Mouse (Mus musculus) limb, embryonic 10.5 days (tissue): ENCODE data around the gene Cdk19. TPM values are rescaled to one million over a fixed set of nuclear protein-coding genes. Genes with fewer than 3 reads are reported as not detected.
A peak's percentile ranks its signal among the peaks of the same experiment; 100 is the strongest.
"Not testable (repeated sequence)": the region's sequence is repeated elsewhere in the genome, so short reads cannot be mapped to it uniquely, and the experiment has no call there.

Experiments
- DNase-seq: peaks from one replicate; pipeline ENCODE4 v3.0.0-alpha.2; 2017; ENCODE audit warnings: low spot score
- H3K27ac ChIP-seq: fragments of 300-500 bp; sonication (generic); 2 replicates; pipeline ENCODE4 v1.5.1; 2016; ENCODE audit warnings: mild to moderate bottlenecking
- H3K27me3 ChIP-seq: fragments of 300-500 bp; sonication (generic); 2 replicates; pipeline ENCODE4 v1.6.1; 2016; ENCODE audit warnings: low read depth, mild to moderate bottlenecking; ENCODE audit not compliant: poor library complexity, severe bottlenecking
- H3K36me3 ChIP-seq: fragments of 300-500 bp; sonication (generic); 2 replicates; pipeline ENCODE4 v1.6.1; 2016; ENCODE audit warnings: mild to moderate bottlenecking, moderate library complexity
- H3K4me1 ChIP-seq: fragments of 300-500 bp; sonication (generic); 2 replicates; pipeline ENCODE4 v1.6.1; 2016
- H3K4me3 ChIP-seq: fragments of 300-500 bp; sonication (generic); 2 replicates; pipeline ENCODE4 v1.5.1; 2016; ENCODE audit warnings: mild to moderate bottlenecking, moderate library complexity
- H3K9me3 ChIP-seq: fragments of 300-500 bp; sonication (generic); replicated peaks from 2 replicates; pipeline ENCODE4 v1.6.1; 2016; ENCODE audit warnings: mild to moderate bottlenecking
- WGBS: fragments of 180-500 bp; shearing (Covaris S2); methylation state at CpG from one replicate; pipeline ENCODE4 v1.1.7; 2016; 5-methylcytosine and 5-hydroxymethylcytosine counted together
- polyA plus RNA-seq: library from polyadenylated mRNA; unstranded; fragments of >200 nt; fragmentation: Nextera tagmentation; extraction: Ambion mirVana; gene quantifications from 2 replicates; pipeline ENCODE4 v1.2.1, GENCODE M21; 2016

The Cdk19 gene
- 5.0 and 9.0 TPM in 2 replicates for polyA plus RNA-seq

GRCm38 (mm10) chr10:40339351-40339964, at the start of gene Cdk19:
TSS of gene Cdk19 (plus strand) at chr10:40339564.
- peak within 1 kb of the TSS; percentile 13 for H3K4me3 ChIP-seq

GRCm38 (mm10) chr10:40292640-40293039, 46.7 kb upstream of the Cdk19 start:
- no peaks in the 10 kb centered on the region for H3K9me3 ChIP-seq
- peaks cover 85% of the 10 kb centered on the region for H3K36me3 ChIP-seq
- H3K4me3 ChIP-seq, result no peak overlapping the region
- H3K4me1 ChIP-seq, result no peaks in the 10 kb centered on the region
- no peaks in the 10 kb centered on the region for H3K27me3 ChIP-seq
- H3K27ac ChIP-seq, result no peak overlapping the region
- WGBS, result 95% methylated on average over 6 of the region's 6 CpGs
- DNase-seq, result no peak

More at GRCm38 (mm10) chr10:40339351-40339964, at the start of gene Cdk19:
- WGBS, result 19% methylated on average over 13 of the region's 13 CpGs
- peak; percentile 58 for DNase-seq
- Histone ChIP-seq H3K4me1 (peaks cover 13% of the 10 kb centered on the region), H3K27ac (peak within 1 kb of the TSS; percentile 79), H3K9me3 (no peaks in the 10 kb centered on the region), H3K36me3 (no peaks in the 10 kb centered on the region), H3K27me3 (no peaks in the 10 kb centered on the region)

GRCm38 (mm10) chr10:40300648-40301171, 38.7 kb upstream of the Cdk19 start:
- H3K27me3 ChIP-seq, result no peaks in the 10 kb centered on the region
- peak; percentile 89 for DNase-seq
- H3K36me3 ChIP-seq, result peaks cover 33% of the 10 kb centered on the region
- H3K9me3 ChIP-seq, result no peaks in the 10 kb centered on the region
- H3K4me1 ChIP-seq, result peaks cover 23% of the 10 kb centered on the region
- under 1% methylated on average over 36 of the region's 36 CpGs for WGBS
- H3K27ac ChIP-seq, result peak overlapping the region; percentile 98
- peak overlapping the region; percentile 99 for H3K4me3 ChIP-seq

- peak; percentile 73 for DNase-seq
- H3K4me1 ChIP-seq, result peaks cover 23% of the 10 kb centered on the region
- not testable (repeated sequence) for H3K27me3 ChIP-seq, H3K9me3 ChIP-seq
- peak overlapping the region; percentile 98 for H3K27ac ChIP-seq
- WGBS, result 2% methylated on average over 84 of the region's 91 CpGs
- peak overlapping the region; percentile 99 for H3K4me3 ChIP-seq
- H3K36me3 ChIP-seq, result peaks cover 26% of the 10 kb centered on the region
Observed at GRCm38 (mm10) chr10:40301181-40302075, 37.9 kb upstream of the Cdk19 start.

DNA sequence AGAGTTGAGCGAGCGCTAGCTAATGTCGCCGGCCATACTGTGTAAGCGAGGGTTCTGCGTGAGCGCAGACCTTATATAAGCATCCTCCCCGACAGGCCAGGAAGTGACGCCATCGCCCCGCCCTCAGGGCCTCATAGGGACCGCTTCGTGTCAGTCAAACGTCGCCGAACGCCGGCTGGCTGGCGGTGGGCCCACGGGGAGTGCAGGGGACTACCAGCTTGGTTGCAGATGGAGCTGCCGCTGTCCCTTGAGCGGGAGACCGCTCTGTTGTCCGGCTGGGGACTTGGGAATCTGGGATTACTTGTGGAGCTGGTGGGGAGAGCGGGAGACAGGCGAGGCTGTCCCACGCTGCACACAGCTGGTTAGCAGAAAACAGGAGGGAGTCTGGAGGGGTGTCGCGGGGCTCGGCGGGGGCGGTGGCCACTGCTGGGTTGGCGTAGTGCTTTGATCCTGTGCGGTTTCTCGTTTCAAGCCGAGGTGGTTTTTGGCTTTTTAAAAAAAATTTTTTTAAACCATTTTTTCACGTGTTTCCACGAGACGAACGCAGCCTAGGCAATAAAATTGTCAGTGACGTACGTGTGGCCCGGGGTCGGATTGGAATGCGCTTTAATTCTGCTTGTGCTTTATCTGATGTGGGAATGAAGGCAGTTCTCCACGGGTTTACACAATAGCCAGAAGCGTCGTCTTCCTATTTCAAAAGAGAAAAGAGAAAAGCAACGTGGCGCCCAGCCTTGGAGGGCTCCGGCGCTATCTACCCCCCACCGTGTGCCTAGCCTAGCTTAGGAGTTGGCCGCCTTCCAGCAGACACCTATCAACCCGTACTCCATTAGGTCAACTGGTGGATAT, 37.0 kb upstream of the Cdk19 start, which contains the start of gene Amd1:
Amd1 (minus strand) TSS at position 47 of the 846 bp plus-strand sequence.
- under 1% methylated on average over 55 of the region's 55 CpGs for WGBS
- Histone ChIP-seq H3K27me3 (no peaks in the 10 kb centered on the region), H3K4me1 (peaks cover 23% of the 10 kb centered on the region), H3K4me3 (peak within 1 kb of the TSS; percentile 99), H3K9me3 (no peaks in the 10 kb centered on the region; the same call in 1 of the 2 replicates), H3K27ac (peak within 1 kb of the TSS; percentile 98), H3K36me3 (peaks cover 17% of the 10 kb centered on the region)
- DNase-seq, result peak; percentile 100

- no peak for DNase-seq
- no peaks in the 10 kb centered on the region; the same call in 1 of the 2 replicates for H3K9me3 ChIP-seq
- H3K4me1 ChIP-seq, result 0 out of 2 replicates have a peak, but pooled peaks cover 6% of the 10 kb centered on the region
- WGBS, result 92% methylated on average over 1 of the region's 1 CpGs
- H3K4me3 ChIP-seq, result no peak overlapping the region
- H3K36me3 ChIP-seq, result no peaks in the 10 kb centered on the region
- no peaks in the 10 kb centered on the region for H3K27me3 ChIP-seq
- H3K27ac ChIP-seq, result no peak overlapping the region
Observed at GRCm38 (mm10) chr10:40305989-40306388, 33.4 kb upstream of the Cdk19 start.

DNA sequence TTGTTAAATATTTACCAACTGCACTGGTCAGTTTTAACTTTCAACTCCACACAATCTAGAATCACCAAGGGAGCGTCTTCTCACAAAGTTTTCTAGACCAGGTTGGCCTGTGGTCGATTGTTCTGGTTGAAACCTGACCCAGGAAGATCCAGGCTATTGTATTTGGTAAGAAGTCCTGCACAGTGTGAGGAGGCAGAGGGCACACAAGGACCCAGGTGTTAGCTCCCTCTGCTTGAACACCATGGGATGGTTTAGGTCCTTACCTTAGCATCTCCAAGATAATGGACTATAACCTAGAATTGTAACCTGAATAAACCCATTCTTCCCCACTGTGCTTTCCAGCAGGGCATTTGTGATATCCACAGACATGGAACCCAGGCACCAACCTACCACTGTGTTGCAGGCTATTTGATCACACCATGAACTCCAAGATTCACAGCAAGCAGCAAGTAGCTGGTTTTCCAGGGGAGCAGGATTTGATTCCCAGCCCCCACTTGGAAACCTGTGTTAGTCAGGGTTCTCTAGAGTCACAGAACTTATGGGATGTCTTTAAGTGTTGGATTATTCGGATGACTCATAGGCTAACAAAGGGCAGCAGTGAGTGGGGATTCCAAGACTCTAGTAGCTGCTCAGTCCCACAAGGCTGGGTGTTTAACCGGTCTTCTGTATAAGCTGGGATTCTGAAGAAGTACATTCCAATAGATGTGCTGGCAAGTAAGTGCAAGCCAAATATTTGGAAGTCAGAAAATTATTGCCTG, 31.4 kb upstream of the Cdk19 start:
- no peak overlapping the region for H3K4me3 ChIP-seq
- no peaks in the 10 kb centered on the region for H3K27me3 ChIP-seq
- no peak for DNase-seq
- H3K9me3 ChIP-seq, result no peaks in the 10 kb centered on the region; the same call in 1 of the 2 replicates
- H3K4me1 ChIP-seq, result 0 out of 2 replicates have a peak, but pooled peaks cover 3% of the 10 kb centered on the region
- H3K36me3 ChIP-seq, result no peaks in the 10 kb centered on the region
- no peak overlapping the region for H3K27ac ChIP-seq
- 72% methylated on average over 4 of the region's 4 CpGs for WGBS

DNA sequence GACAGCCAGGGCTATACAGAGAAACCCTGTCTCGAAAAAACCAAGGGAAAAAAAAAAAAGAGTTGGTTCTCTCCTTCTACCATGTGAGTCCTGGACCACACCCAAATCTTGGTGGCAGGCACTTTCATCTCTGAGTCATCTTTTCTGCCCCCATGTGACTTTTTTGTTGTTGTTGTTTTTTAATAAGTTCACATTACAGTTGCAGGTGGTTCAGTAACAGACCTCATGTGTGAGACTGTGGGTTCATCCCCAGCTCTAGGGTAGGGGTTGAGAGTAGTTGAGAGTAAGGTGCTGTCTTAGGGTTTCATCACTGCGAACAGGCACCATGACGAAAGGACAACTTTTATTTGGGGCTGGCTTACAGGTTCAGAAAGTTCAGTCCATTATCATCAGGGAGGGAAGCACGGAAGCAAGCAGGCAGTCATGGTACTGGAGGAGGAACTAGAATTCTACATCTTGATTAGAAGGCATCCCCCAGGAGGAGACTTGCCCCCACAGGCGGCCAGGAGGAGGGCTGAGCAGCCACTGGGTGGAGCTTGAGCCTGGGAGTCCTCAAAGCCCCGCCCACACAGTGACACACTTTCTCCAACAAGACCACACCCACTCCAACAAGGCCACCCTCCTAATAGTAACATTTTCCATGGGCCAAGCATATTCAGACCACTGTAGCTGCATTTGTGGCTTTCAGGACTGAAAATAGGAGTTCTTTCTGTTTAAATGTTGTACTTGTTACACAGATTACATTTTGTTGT, 29.3 kb upstream of the Cdk19 start:
- Histone ChIP-seq H3K9me3 (no peaks in the 10 kb centered on the region; the same call in 1 of the 2 replicates), H3K36me3 (no peaks in the 10 kb centered on the region), H3K4me1 (0 out of 2 replicates have a peak, but pooled peaks cover 2% of the 10 kb centered on the region), H3K4me3 (no peak overlapping the region), H3K27ac (no peak overlapping the region), H3K27me3 (no peaks in the 10 kb centered on the region)
- WGBS, result 56% methylated on average over 6 of the region's 6 CpGs
- no peak for DNase-seq

GRCm38 (mm10) chr10:40312781-40313180, 26.6 kb upstream of the Cdk19 start:
- DNase-seq, result no peak
- WGBS, result 71% methylated on average over 4 of the region's 4 CpGs
- Histone ChIP-seq H3K36me3 (no peaks in the 10 kb centered on the region), H3K4me1 (peaks cover 9% of the 10 kb centered on the region), H3K27me3 (no peaks in the 10 kb centered on the region), H3K9me3 (no peaks in the 10 kb centered on the region), H3K27ac (no peak overlapping the region), H3K4me3 (no peak overlapping the region)

DNA sequence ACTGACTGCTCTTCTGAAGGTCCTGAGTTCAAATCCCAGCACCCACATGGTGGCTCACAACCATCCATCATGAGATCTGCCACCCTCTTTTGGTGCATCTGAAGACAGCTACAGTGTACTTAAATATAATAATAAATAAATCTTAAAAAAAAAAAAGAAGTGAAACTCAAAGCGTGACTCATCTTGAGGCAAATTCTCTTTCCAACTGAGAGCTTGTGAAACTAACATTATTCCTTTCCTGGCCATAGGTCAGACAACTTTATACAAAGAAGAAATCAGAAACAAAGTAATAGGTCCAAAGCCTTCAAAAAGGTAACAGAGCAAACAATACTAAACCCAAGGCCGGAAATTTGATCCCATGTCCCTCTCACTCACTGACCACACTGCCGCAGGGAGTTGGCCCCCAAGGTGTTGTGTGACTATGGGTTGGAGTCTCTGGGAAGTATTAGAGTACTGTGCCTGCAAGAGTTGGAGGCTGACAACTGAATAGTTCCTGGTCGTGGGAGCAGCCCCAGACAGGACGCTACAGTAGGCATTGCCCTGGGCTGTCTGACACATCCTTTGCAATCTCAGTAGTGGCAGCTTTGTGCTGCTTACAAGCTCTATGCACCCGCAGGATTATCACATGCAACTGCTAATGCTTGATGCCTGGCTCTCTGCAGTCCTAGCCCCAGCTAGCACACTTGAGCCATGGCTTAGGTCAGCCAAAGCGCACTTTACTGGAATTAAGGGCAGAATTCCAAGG, 22.4 kb upstream of the Cdk19 start:
- peaks cover 6% of the 10 kb centered on the region for H3K4me1 ChIP-seq
- no peaks in the 10 kb centered on the region for H3K9me3 ChIP-seq
- H3K27me3 ChIP-seq, result no peaks in the 10 kb centered on the region
- DNase-seq, result no peak
- H3K36me3 ChIP-seq, result no peaks in the 10 kb centered on the region
- no peak overlapping the region for H3K27ac ChIP-seq
- H3K4me3 ChIP-seq, result no peak overlapping the region
- 49% methylated on average over 7 of the region's 7 CpGs for WGBS

- Histone ChIP-seq H3K9me3 (no peaks in the 10 kb centered on the region), H3K36me3 (no peaks in the 10 kb centered on the region), H3K4me1 (peaks cover 6% of the 10 kb centered on the region), H3K27me3 (no peaks in the 10 kb centered on the region), H3K4me3 (no peak overlapping the region), H3K27ac (no peak overlapping the region)
- no peak for DNase-seq
- 91% methylated on average over 10 of the region's 10 CpGs for WGBS
Observed at GRCm38 (mm10) chr10:40320306-40320705, 19.1 kb upstream of the Cdk19 start.
